Mouse (Mus musculus) kidney, adult 9 months (tissue): ENCODE measurements around the gene Tbrg4.

Experiments used
- DNase-seq: peaks from one replicate; pipeline ENCODE4 v3.0.0; 2022

Tbrg4 gene

DNA sequence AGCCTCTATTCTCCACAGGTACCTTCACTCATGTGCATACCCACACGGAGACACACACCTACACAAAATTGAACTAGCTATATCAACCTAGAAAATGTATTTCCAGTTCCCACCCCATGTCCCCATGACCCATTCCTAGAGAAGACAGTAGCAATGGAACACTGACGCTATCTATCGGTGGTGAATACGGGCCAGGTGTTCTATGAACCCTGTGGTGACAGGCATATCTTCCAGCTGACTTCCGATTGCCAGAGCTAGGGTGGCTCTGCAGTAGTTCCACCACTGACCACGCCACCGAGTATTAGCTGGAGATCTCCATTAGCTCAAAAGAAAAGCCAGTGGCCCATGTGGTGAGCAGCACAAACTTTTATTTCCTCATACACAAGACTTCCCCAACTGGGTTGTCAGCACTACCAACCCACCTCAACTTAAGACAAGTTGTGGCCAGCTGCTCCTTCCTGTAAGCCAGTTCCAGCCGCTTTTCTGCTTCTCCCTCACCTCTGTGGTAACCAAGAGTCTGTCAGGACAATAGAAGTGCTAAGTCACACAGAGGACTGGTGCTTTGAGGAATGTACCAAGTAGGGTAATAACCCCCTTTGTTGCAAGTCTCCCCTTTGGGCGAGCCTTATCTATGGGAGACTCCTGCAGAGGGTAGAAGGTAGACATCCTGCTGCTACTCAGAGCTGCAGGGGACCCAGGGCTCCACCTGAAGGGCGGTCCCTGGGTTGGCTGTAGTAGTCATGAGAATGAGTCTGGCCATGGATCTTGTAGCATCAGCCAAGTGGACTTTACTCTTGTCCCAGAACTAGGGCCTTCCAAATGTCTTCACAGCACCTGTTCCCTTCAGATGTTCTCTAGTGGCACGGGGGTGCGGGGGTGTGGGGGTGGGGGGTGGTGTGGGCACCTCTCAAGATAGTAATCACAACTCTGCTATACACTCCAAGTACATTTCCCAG lies 10.3 kb downstream of the Tbrg4 start:
- DNase-seq: peak; percentile 57

- no peak for DNase-seq
These were observed 20.1 kb downstream of the Tbrg4 start, which contains the start of gene Nacad for GRCm38 (mm10) chr11:6605491-6606399. Gene Nacad, minus strand, starts transcription at chr11:6606053.

DNA sequence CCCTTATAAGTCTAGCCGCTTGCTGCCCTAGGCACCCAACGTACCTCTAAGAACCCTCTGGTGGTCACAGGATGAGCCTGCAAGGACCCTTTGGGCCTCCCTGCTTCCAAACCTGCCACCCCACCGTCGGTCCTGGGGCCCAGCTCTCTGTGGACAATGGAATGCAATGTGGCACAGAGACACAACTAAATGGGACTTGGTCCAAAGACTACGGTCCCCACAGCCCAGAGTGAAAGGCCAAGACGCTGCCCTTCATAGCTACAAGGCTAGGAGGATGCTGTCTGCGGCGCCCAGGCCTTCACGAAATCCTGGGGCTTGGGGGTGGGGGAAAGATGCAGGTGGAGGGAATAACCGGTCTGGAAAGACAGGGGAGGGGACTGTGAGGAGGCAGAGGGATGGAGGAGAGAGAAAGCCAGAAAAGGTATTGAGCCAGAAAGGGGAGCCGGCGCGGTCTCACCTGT lies 20.8 kb downstream of the Tbrg4 start:
- no peak for DNase-seq

DNA sequence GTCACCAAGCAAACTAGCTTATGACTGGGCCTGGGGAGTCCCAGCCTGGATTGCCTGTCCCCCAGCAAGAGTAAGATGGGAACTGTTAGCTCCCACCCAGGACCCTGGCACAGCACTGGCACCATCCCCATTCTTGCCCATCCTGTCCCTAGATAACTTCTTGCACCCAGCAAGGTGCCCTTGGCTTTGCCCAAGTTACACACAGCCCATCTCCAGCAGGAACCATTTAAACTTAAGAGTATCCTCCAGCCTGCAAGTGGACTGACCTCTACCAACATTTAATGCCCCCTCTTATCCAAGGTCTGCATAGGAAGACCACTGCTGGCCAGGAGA lies 21.3 kb downstream of the Tbrg4 start:
- no peak for DNase-seq

DNA sequence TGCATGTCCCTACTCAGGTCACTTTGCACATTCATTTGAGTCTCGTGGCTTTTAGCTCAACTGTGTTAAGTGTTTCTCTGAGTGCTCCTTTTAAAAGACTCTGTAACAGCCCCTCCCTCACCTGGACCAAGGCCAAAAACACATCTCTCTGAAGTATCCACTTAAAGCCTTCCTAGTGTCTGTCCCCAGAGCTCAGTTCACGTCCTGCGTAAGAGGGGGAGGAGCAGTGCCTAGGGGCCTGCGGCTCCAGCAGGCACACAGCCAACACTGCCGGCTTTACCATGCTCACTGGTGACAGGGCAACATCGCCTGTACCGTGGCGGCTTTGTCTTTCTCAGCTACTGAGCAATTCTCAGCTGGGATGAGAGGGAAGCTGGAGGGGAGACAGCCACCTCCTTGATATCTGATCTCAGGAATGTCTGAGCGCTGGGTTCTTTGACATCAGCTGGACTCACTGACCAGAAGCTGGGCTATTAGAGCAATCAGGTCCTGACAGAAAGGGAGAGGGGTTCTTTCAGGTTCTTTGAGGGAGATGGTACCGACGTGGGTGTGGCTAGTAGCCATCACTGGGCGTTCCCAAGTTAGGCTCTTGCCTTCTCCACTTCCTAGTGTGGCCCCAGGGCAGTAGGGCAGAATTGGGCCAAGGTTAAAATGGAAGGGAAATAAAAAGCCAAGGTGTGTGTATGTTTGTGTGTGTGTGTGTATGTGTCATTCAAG lies 21.8 kb downstream of the Tbrg4 start:
- no peak for DNase-seq

DNA sequence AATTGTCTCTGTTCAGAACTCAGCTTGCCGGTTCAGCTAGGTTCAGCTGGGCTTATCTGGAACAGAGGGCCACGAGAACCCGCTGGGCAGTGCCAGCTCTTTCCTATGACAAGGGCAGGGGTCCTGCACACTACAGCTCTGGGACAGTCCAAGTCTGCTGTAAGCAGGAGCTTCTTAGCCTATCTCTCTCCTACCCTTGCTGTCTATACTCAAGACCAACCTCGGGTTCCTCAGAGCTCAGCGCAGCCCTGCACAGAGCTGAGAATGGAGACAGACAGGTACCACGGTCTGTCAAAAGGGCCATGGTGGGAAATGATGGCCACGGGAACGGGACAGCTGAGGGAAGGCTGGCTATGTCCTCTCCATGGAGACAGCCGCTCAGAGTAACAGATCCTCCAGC lies 22.6 kb downstream of the Tbrg4 start:
- DNase-seq: no peak

DNA sequence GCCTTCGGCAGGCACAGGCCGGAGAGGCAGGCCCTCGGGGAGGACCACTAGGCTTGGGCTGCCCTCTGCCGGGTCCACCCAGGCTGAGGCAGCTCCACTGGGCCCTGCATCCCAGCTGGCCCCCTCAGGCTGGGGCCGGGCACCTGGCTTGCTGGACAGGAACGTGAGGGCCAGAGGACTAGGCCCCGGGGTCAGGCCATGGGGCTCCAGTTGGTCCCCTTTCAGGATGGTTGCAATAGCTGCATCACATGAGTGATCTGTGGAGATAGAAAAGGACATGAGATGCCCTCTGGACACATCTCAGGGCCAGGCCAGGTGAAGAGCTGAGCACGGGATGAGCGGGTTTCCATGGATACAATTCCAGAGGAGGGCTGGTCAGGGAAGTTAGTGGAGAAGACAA lies 23.2 kb downstream of the Tbrg4 start:
- no peak for DNase-seq

DNA sequence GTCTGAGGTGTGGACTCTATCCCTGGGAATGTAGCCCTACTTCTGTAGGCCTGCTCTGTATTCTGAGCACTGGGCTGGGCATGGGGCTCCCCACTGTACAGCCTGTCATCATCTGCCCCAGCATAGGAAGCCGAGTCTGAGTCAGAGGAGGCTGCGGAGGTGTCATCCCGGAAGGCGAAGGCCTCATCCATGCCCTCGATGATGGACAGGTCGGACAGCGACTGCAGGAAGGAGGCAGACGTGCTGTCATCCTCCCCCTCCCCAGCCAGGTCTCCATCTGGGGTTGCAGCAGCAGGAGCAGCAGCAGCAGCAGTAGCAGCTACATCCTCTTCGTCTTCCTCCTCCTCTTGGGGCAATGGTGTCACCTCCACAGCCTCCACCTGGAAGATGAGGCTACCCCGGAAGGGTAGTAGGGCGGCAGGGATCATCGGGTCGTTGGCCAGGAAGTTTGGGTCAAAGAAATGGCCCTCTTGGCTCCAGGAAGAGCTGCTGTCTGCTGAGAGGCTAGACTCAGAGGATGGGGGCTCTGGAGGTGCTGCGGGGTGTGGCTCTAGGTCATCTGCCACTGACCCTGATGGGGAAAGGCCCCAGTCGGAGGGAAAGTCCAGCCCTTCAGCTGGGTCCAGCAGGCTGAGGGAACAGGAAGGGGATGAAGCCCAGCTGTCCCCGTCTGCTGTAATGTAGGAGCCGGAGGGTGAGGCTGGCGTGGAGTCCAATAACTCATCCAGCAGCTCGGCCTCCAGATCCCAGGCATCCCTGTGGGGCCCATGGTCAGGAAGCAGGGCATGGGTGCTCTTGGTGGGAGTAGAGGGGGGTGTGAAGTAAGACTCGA lies 24.0 kb downstream of the Tbrg4 start:
- DNase-seq: no peak

- DNase-seq: no peak
These were observed 25.5 kb downstream of the Tbrg4 start for GRCm38 (mm10) chr11:6600284-6600944.

GRCm38 (mm10) chr11:6599831-6600230 lies 26.0 kb downstream of the Tbrg4 start:
- DNase-seq: no peak

DNA sequence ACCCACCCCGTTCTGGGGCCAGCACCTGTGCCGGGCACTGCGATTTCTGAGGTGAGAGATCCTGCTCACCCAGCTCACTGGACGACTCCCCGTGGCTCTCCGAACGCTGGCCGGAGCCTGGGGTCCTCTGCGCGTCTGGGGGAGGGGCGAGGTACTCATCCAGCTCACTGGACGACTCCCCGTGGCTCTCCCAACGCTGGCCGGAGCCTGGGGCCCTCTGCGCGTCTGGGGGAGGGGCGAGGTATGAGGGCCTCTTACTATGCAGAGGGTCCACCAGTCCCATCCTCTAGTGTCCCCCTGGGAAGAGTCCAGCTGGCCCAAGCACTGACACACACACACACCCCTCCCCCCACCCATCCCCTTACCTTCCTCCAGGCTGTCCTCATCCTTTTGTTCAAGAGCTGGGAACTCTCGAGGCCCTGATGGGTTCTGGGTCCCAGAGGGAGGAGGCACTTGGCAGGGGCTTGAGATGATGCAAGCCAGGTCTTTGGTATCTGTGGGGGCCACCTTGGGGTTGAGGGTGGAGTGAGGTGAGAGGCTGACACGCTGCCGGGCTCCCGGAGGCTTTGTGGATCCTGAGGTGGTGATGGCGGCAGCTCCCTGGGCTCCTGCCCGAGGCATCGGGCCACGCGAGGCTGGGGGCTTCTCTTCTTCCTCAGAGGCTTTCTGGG lies 26.7 kb downstream of the Tbrg4 start:
- DNase-seq: no peak

- DNase-seq: no peak
These were observed 27.5 kb downstream of the Tbrg4 start for GRCm38 (mm10) chr11:6598191-6598889.

- no peak for DNase-seq
These were observed 28.3 kb downstream of the Tbrg4 start for GRCm38 (mm10) chr11:6597523-6597922.

- no peak for DNase-seq
These were observed 29.3 kb downstream of the Tbrg4 start for GRCm38 (mm10) chr11:6596616-6597015.

DNA sequence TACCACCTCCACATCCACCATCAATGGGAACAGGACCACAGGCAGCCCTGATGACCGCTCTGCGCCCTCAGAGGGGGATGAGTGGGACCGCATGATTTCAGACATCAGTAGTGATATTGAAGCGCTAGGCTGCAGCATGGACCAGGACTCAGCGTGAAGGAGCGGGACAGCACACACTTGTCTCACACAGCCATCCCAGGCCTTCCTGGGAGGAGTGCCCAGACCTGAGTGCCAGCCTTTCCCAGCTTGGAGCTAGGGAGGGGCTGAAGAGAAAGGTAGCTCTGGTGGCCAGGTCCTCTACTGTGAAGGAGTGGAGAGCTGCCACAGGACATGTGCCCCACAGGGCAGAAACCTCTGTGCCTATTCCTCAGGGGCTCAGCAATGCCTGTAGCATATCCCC lies 29.7 kb downstream of the Tbrg4 start:
- DNase-seq: no peak

GRCm38 (mm10) chr11:6595339-6595738 lies 30.5 kb downstream of the Tbrg4 start:
- DNase-seq: no peak

GRCm38 (mm10) chr11:6594845-6595244 lies 31.0 kb downstream of the Tbrg4 start:
- peak; percentile 21 for DNase-seq

GRCm38 (mm10) chr11:6593406-6593805 lies 32.5 kb downstream of the Tbrg4 start:
- no peak for DNase-seq

GRCm38 (mm10) chr11:6590933-6591675 lies 34.8 kb downstream of the Tbrg4 start:
- no peak for DNase-seq
